Mouse (Mus musculus): ENCODE results near the gene Cfp. TPM values are rescaled to one million over a fixed set of nuclear protein-coding genes. Genes with fewer than 3 reads are reported as not detected.

The Cfp gene
- polyA plus RNA-seq, 1 experiment from 2014 or later: 39.0 TPM

DNA sequence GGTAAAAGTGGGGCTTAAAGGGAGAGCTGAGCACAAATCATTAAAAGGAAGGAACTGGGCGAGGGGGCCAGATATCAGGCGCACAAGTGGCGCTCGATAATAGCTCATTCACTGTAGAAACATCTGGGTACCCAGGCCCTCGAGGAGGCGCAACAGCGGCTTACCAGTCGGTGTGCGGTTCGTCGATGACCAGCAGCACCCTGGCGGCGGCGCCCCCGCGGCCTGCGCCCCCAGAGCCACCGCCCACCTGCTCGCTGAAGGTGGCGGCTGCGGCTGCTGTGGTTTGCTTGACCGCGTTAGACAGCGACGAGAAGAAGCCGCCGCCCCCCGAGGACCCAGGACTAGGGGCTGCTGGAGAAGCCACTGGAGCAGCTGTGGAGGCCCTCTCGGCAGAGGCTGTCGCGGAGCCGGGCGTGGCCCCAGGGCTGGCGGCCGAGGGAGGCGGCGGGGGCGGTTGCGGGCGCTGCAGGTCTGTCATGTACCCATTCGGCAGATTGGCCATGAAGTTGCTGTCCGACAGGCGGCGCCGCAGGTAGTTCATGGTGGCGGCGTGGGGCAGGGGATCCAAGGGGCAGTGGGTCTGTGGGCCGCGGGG lies 11.0 kb downstream of the Cfp start:
- Histone ChIP-seq H3K4me2 (peak overlapping the region; percentile 56), H3K9me3 (replicated peaks) (no peaks in the 10 kb centered on the region), H3K9ac (no peak overlapping the region), H3K36me3 (replicated peaks) (no peaks in the 10 kb centered on the region), H3K4me1 (replicated peaks) (no peaks in the 10 kb centered on the region), H3K4me3 (replicated peaks) (peak overlapping the region; percentile 36), H3K27ac (replicated peaks) (no peak overlapping the region), H3K27me3 (peaks cover 48% of the 10 kb centered on the region)
- no peak for ATAC-seq (ENCODE audit: insufficient read depth)
- WGBS (ENCODE audit: insufficient replicate concordance): 15% methylated on average over 47 of the region's 49 CpGs

DNA sequence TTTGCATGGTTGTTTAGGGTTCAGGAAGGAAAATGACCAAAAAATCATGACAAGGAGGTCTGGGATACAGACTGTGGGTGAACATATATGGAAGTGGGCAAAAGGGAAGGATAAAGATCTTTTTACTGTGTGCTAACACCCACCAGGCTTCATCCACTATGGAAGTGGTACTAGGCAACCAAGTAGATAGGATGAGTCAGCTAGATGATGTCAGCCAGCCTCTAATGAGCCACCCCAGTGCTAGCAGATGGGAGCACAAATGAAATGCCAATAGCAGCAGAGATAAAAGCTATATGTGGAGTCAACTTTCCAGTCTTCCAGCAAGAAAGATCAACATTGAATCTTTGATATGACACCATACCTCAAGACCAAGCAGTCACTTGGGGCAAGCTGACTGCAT lies 16.3 kb downstream of the Cfp start:
- no peak overlapping the region for H3K9ac ChIP-seq
- peaks cover 6% of the 10 kb centered on the region for H3K4me1 ChIP-seq (replicated peaks)
- H3K9me3 ChIP-seq (replicated peaks): no peaks in the 10 kb centered on the region
- H3K4me3 ChIP-seq (replicated peaks): no peak overlapping the region
- no peaks in the 10 kb centered on the region for H3K36me3 ChIP-seq (replicated peaks)
- no peak overlapping the region for H3K4me2 ChIP-seq
- no peak overlapping the region for H3K27ac ChIP-seq (replicated peaks)
- ATAC-seq (ENCODE audit: insufficient read depth): no peak
- H3K27me3 ChIP-seq: peaks cover 24% of the 10 kb centered on the region

DNA sequence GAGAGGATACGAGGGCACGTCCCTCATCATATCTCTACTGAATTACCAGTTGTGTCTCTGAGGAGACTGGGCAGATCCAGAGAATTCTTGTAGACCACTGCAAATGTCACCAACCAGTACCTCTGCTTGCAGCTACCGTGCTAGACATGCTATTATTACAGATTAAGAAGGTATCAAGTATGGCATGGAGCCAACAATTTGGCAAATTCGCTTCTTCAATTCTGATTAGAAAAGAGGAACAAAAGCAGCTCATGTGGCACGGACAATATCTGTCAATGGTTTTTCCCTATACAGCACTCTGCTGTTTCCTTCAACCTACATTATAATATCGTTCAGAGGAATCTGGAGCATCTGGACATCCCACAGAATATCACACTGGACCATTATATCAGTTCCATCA lies 17.6 kb downstream of the Cfp start:
- ATAC-seq (ENCODE audit: insufficient read depth): no peak
- WGBS (ENCODE audit: insufficient replicate concordance): 42% methylated on average over 6 of the region's 6 CpGs

DNA sequence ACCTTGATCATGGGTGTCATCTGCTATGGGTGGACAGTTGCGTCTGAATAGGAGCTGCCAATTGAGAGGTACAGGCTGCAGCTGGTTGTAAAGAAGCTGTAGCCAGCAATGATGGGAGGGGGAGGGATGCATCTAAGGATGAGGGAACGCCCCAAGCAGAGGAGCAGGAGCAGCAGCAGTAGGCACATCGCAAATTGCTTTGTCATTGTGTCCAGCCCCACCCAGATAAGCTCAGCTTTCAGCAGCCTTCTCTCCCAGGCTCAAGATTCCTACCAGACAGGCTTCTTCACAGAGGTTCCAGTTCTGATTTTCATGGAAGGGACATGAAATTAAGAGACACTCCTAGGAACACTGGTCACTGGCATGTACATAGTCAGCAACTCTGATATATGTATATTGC lies 21.3 kb downstream of the Cfp start:
- Histone ChIP-seq H3K4me2 (no peak overlapping the region), H3K27ac (replicated peaks) (no peak overlapping the region), H3K9me3 (replicated peaks) (no peaks in the 10 kb centered on the region), H3K4me3 (replicated peaks) (no peak overlapping the region), H3K27me3 (no peaks in the 10 kb centered on the region), H3K4me1 (replicated peaks) (peaks cover 10% of the 10 kb centered on the region), H3K9ac (no peak overlapping the region), H3K36me3 (replicated peaks) (no peaks in the 10 kb centered on the region)
- 33% methylated on average over 3 of the region's 3 CpGs for WGBS (ENCODE audit: insufficient replicate concordance)
- peak; percentile 54; the same call in 1 of the 2 replicates for ATAC-seq (ENCODE audit: insufficient read depth)

More for the DNA sequence above, 17.6 kb downstream of the Cfp start:
- Histone ChIP-seq H3K4me1 (replicated peaks) (peaks cover 10% of the 10 kb centered on the region), H3K9me3 (replicated peaks) (no peaks in the 10 kb centered on the region), H3K9ac (no peak overlapping the region), H3K4me2 (no peak overlapping the region), H3K36me3 (replicated peaks) (no peaks in the 10 kb centered on the region), H3K27ac (replicated peaks) (no peak overlapping the region), H3K27me3 (peaks cover 11% of the 10 kb centered on the region), H3K4me3 (replicated peaks) (no peak overlapping the region)

Other genes starting within 250 kb of the Cfp start
- gene Cdk16, start 243.6 kb downstream of the Cfp start, polyA plus RNA-seq (2015; fragmentation: Nextera tagmentation; extraction: Ambion mirVana): 34.3 and 37.4 TPM in 2 replicates
- 6.0 and 6.1 TPM in 2 replicates for gene Usp11, start 227.6 kb downstream of the Cfp start, polyA plus RNA-seq (2015; fragmentation: Nextera tagmentation; extraction: Ambion mirVana)
- 39.8 and 45.3 TPM in 2 replicates for gene Araf, start 133.7 kb downstream of the Cfp start, polyA plus RNA-seq (2015; fragmentation: Nextera tagmentation; extraction: Ambion mirVana)
- 2.0 and 2.2 TPM in 2 replicates for gene Timp1, start 61.4 kb downstream of the Cfp start, polyA plus RNA-seq (2015; fragmentation: Nextera tagmentation; extraction: Ambion mirVana)
- 0.06 and 0.09 TPM in 2 replicates for gene Syn1, start 10.6 kb downstream of the Cfp start, polyA plus RNA-seq (2015; fragmentation: Nextera tagmentation; extraction: Ambion mirVana)
- 2.2 TPM in 2 replicates for gene Elk1, start 19.1 kb upstream of the Cfp start, polyA plus RNA-seq (2015; fragmentation: Nextera tagmentation; extraction: Ambion mirVana)
- 31.1 and 38.3 TPM in 2 replicates for gene Uxt, start 30.5 kb upstream of the Cfp start, polyA plus RNA-seq (2015; fragmentation: Nextera tagmentation; extraction: Ambion mirVana)
- gene Zfp182, start 130.8 kb upstream of the Cfp start, polyA plus RNA-seq (2015; fragmentation: Nextera tagmentation; extraction: Ambion mirVana): 1.4 and 1.5 TPM in 2 replicates
- not detected in 2 replicates for gene Spaca5, start 136.9 kb upstream of the Cfp start, polyA plus RNA-seq (2015; fragmentation: Nextera tagmentation; extraction: Ambion mirVana)
- gene Zfp300, start 158.0 kb upstream of the Cfp start, polyA plus RNA-seq (2015; fragmentation: Nextera tagmentation; extraction: Ambion mirVana): 0.06 and 0.14 TPM in 2 replicates
- not detected in 2 replicates for gene Ssxa1, start 184.3 kb upstream of the Cfp start, polyA plus RNA-seq (2015; fragmentation: Nextera tagmentation; extraction: Ambion mirVana)
- not detected in 2 replicates for gene Gm21876, start 244.1 kb upstream of the Cfp start, polyA plus RNA-seq (2015; fragmentation: Nextera tagmentation; extraction: Ambion mirVana)

Measured in liver, embryonic 15.5 days (tissue).